Mouse (Mus musculus): ENCODE measurements around the gene P2rx1. TPM values are rescaled to one million over a fixed set of nuclear protein-coding genes. Genes with fewer than 3 reads are reported as not detected.

P2rx1 gene
- total RNA-seq, 2 experiments from 2014 or later = 0.28 to 1.0 TPM

DNA sequence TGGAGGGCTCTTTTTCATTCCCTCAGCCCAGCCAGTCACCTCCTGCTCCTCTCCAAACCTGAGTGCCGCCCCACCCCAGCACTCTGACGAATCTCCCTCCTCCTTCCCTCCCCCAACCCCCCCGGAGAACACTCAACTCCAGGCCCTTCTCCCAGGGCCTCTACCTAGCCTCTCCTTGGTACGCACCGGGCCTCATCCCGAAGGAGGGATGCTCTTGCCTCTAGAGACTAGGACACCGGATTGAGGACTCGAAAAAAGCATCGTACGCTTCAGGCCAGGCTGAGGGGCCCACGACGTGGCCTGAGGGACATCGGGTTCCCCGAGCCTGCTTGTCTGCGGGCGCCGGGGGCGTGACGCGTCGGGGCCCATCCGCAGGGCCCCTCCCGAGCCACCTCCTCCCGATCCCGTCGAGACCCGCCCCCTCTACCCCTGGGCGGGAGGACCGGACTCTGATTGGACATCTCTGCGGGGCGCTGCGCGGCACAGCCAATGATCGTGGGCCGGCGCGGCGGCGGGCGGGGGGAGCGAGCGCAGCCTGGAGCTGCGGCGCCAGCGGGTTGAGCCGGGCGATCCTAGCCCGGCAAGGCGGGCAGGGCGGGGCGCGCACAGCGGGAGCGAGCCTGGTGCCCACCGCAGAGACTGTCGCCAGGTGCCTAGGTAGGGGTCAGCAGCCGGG lies 19.7 kb downstream of the P2rx1 start, which contains the start of gene Camkk1:
Gene Camkk1 (plus strand): TSS at position 538 of the 676 bp plus-strand sequence.
- intact Hi-C loops (cut with DNase I) = loop anchor here (5.0 kb wide), 1 partner anchor 451 kb away; no protein-coding TSS in a partner anchor
- peak; percentile 94 to 96 for DNase-seq (ENCODE audit: low spot score in 2 of 2)

DNA sequence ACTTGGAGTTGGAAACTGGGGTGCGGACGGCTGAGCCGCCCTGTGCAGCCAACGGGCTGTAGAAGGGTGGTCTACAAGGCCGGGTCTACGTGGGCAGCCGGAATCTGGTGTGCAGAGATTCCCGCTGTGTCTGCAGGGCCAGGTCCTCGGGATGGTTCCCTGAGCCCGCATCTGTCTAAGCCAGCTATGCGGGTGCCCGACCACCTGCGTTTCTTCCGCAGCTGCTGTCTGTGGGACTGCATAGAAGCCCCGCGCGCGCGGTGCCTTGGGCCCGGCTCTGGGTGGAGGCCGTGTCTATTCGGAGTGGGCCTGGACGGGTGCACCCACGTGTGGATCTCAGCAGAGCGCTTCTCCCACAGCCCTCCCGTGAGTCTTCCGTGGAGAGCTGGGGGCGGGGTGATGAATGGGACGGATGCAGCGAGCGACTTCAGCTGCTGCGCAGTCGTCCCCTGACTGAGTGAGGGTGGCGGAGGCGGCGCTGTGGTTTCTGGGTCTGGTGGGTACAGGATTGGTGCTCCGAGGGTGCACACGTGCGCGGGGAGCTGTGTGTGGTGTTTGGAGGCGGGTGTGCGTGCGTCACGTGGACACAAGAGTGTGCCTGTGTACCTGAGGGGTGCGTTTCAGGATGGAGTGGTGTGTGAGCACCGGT lies 20.4 kb downstream of the P2rx1 start:
- peak; percentile 81 to 86 for DNase-seq (ENCODE audit: low spot score in 2 of 2)
- intact Hi-C loops (cut with DNase I) = loop anchor here (5.0 kb wide), 1 partner anchor 452 kb away; no protein-coding TSS in a partner anchor

DNA sequence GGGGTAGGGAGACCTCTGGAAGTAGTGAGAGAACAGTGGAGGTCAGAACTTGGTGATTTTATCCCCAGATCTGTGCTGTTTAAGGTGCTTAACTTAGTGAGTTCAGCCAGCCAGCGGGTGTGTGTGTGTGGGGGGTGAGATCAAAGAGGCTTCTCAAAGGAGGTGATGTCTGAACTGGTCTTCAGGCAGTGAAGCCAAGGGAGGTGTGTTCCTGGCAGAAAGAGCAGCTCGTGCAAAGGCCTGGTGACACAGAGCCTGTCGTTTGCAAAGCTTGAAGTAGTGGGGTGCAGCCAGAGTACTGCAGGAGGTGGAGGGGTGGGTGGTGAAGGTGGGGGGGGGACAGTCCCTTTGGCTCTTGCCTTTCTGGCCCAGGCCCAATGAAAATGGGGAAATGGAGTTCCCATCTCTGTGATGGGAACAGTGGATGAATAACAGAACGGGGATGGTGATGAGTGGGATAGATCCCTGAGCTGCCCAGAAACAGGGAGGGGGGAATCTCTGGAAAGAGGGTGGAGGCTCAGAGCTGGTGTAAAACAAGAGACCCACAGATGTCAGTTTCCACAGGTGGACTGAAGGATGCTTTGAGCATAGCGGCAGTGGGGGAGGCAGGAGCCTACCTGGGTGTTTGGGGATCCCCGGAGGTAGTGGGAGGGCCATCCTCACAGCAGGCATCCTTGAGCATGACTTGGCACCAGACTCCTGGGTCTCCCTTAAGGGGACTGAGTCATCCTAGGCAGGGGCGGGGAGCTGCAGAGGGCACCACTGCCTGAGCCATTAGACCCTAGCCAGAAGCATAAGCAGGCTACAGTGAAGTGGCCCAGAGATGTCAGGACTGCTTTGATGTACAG lies 22.3 kb downstream of the P2rx1 start:
- peak; percentile 29 to 78 for DNase-seq (ENCODE audit: low spot score in 2 of 2)
- intact Hi-C loops (cut with DNase I) = loop anchor here (5.0 kb wide), 1 partner anchor 414 kb away; the partner anchor contains the start of gene Ube2g1

DNA sequence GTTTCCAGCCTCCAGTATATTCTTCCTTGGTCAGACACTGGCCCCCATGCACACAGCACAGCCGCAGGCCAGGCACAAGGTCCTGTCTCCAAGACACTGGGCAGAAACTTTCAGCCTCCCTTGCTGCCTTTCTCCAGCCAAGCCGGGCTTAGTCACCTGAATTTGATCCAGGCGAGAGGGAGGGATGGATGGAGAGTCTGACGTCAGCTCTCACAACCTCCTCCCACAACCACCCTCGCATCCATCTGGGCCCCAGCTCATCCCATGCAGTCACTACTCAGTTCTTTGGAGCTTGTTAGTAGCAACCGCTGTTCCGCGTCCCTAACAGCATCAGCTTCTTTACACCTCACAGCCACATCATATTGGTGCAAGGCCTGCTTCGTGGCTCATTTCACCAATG lies 24.2 kb downstream of the P2rx1 start:
- intact Hi-C loops (cut with DNase I) = loop anchor here (5.0 kb wide), 1 partner anchor 416 kb away; the partner anchor contains the start of gene Ube2g1
- peak; percentile 81 to 98 for DNase-seq (ENCODE audit: low spot score in 2 of 2)

DNA sequence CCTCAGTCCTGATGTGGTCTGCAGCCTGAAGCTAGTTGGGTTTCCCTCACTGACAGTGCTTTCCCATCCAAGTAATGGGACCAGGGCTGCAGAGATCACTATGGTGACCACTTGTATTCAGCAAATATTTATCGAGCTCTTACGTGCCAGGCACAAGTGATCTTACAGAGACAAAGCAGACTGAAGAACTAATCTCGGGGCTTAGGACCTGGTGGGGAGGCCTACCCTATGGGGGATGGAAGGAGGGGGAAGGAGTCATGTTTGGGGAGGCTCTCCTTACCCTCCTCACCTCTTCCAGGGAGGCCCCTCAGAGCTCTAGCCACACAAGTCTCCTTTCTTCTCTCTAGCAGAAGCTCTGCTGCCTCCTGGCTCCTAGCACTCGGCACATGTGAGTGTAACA lies 24.9 kb downstream of the P2rx1 start:
- intact Hi-C loops (cut with DNase I) = loop anchor here (5.0 kb wide), 1 partner anchor 417 kb away; the partner anchor contains the start of gene Ube2g1
- DNase-seq (ENCODE audit: low spot score in 2 of 2) = no peak

DNA sequence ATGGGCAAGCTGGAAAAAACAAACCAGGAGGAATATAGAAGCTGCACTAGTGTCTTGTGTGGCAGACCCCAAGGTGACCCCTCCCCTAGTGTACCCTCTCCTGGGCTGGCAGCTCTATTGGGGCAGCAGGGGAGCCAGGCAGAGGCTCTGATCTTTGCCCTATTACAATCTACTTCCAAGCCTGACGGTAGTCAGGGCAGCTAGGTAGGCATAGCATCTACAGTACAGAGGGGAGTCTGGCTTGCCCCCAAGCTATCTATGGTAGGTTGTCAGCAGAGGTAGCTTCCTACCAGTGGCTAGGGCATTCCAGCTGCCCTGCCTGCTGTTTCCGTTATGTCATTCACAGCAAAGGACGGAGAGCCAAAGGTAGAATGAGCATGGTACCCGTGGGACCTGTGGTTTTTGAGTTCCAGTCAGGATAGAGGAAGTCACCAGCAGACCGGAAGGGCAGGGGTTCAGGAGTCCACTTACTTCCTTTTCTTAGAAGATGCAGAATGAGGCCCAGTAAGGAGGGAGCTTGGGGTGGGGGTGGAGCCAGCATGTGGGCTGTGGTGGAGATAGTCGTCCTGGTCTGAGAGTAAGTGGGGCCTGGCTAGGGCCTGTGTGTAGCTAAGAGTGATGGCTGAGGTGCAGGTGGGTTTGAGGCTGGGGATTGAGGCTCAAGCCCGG lies 25.5 kb downstream of the P2rx1 start:
- DNase-seq (ENCODE audit: low spot score in 2 of 2) = peak in 1 of 2 experiments; percentile 18
- intact Hi-C loops (cut with DNase I) = loop anchor here (5.0 kb wide), 1 partner anchor 417 kb away; the partner anchor contains the start of gene Ube2g1

DNA sequence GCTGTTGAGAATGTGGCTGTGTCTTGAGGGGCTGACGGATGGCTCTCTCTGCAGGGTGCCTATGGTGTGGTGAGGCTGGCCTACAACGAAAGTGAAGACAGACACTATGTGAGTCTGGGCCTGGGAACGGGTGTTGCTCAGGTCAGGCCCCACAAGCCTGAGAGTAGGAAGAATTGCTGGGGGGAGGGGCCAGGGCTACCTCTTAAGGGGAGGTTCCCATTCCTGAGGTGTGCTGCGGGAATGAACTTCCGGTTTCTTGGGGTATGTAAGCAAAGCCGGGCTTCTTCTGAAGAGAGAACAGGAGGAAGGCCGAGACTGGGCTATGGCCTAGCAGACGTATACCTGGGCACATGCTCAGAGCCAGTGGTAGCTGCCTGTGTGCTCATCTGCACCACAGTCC lies 28.1 kb downstream of the P2rx1 start:
- no peak for DNase-seq (ENCODE audit: low spot score in 2 of 2)

DNA sequence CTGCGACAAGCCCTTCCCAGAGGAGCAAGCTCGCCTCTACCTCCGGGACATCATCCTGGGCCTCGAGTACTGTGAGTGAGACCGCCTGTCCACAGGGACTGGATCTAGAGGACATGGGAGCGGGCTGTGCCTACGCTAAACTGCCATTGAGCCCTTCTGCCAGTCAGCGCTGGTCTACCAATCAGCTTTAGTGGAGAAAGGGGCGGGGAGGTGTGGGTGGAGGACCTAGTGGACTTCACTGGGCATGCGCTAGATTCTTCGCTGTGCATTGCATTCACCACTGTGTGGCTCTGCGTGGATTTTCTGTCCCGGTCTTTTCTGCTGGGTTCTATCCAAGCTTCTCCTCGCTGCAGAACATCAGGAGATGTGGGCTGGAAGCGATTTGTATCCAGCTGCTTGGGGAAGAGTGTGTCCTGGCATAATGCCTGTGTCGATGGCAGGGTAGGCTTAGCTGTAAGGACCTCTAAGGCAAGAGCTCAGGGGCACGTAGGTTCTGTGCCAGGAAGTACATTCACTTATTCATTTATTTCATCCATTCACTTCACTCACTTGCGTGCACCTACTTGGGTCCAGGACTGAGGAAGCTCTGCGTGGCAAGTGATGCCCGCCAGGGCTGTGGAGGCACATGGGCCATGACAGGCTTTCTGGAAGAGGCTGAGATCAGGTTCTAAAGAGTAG lies 32.1 kb downstream of the P2rx1 start:
- peak; percentile 87 to 98 for DNase-seq (ENCODE audit: low spot score in 2 of 2)
- intact Hi-C loops (cut with DNase I) = no loop called here

More for the DNA sequence above, 28.1 kb downstream of the P2rx1 start:
- intact Hi-C loops (cut with DNase I) = no loop called here

DNA sequence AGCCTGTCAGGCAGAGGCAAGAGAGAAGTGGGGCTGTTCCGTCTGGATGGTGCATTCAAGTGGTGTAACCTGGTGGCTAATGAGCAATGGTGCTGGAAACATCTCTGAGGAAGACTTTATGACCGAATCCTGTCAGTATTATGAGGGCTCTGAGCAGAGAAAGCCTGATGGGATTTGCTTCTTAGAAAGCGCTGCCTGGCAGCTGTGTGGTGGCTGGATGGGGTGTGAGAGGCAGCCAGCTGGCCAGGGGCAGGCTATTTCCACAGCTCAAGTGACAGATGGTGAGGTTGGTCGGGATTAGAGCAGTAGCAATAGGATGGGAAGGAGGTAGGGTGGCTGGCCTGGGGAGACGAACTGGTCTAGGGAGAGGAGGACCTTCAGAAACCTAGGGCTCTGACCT lies 32.6 kb downstream of the P2rx1 start:
- intact Hi-C loops (cut with DNase I) = no loop called here
- DNase-seq (ENCODE audit: low spot score in 2 of 2) = no peak

DNA sequence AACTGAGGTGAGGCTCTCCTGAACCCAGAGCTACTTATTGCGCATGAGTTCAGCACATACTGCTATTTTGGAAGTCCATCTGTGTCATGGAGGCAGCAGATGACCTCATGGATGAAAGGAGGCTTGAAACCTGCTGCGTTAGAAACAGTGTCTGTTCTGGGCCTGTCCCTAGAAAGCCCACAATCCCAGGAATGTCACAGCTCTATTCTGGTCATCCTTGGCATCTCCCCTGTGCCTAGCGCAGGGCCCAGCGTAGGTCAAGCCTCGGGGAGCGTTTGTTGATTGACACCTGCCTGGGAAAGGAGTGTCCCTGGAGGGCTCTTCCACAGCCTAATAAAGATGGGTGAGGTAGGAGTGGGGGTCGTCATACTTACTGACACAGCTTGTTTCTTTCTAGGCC lies 37.2 kb downstream of the P2rx1 start:
- no peak for DNase-seq (ENCODE audit: low spot score in 2 of 2)
- intact Hi-C loops (cut with DNase I) = no loop called here

DNA sequence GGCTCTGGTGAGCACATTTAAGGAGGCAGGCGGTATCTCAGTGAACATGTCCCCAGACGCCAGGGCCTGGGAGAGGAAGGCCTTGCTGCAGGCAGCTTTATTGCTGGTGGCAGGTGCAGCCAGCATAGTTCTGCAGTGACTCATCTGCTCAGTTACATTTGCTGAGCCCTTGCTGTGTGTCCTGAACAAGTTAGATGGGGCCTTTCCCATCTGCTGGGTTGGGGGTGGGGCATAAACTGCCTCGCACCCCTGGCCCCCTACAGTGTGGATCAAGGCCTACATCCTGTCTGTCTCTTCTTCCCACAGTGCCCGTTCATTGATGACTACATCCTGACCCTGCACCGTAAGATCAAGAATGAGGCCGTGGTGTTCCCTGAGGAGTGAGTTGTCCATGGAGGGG lies 38.0 kb downstream of the P2rx1 start:
- intact Hi-C loops (cut with DNase I) = no loop called here
- no peak for DNase-seq (ENCODE audit: low spot score in 2 of 2)

DNA sequence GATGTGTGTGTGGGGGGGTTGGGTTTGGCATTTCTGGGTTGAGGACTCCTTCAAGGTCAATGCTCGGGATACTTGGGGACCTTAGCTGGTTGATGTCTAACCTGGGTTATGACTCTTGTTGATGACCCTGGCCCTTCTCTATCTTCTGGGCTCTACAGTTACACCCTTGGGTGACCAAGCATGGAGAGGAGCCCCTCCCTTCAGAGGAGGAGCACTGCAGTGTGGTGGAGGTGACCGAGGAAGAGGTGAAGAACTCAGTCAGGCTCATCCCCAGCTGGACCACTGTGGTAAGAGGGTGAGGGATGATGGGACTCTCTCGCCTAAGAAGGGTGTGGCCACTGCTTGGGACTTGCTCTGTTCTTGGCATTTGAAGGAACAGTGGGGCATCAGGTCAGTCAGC lies 38.8 kb downstream of the P2rx1 start:
- intact Hi-C loops (cut with DNase I) = no loop called here
- DNase-seq (ENCODE audit: low spot score in 2 of 2) = no peak

DNA sequence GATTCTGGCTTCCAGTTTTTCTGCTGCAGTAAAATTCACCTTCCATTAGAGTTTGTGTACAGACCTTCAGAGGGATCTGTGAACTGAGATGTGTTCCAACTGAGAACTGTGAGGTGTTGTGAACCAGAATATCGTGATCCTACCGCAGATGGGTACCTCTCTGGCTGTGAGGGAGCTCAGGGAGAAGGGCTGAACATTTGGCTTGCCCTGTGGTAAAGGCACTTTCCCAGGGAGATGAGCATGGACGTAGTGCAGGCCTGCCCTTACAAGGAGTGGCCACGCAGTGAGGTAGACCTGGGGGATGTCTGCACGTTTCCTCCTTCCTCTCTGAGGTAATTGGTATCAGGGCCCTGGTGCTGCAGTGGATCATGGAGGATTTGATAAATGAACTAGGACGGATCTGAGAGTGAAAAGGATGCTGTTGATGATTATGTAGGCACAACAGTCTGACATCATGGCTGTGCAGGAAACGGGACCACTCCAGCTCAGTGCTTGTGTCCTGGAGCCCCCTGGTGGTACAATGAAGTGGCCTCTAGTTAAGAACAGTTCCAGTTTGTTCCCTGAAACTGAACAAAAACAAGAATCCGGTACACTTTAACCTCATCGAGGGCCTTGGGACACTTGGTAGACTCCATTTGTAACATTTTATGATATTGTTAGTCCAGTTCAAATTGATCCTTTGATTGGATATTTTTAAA lies 40.3 kb downstream of the P2rx1 start:
- peak; percentile 54 to 57 for DNase-seq (ENCODE audit: low spot score in 2 of 2)
- intact Hi-C loops (cut with DNase I) = loop anchor here (1.0 kb wide), 1 partner anchor 33 kb away; no protein-coding TSS in a partner anchor

DNA sequence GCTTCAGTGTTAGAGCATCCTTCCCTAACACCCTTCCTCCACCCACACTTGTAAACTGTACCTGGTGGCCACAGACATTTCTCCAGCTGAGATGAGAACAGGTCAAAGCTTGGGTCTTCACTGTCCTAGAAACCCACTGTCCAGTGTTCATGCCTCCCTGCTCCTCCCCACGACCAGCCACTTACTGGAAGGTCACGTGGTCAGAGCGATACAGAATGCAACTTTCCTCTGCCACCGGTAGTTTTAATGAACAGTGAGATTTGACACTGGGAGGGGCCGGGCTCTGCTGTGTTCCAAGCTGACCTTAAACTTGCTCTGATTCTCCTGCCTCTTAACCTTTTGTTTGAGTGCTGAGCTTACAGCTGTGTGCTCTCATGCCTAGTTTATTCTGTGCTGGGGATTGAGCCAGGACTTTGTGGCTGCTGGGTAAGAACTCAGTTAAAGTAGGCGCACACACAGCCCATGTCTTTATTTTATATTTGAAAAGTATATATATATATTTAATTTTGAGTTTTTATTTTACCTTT lies 45.4 kb downstream of the P2rx1 start:
- intact Hi-C loops (cut with DNase I) = no loop called here
- no peak for DNase-seq (ENCODE audit: low spot score in 2 of 2)

DNA sequence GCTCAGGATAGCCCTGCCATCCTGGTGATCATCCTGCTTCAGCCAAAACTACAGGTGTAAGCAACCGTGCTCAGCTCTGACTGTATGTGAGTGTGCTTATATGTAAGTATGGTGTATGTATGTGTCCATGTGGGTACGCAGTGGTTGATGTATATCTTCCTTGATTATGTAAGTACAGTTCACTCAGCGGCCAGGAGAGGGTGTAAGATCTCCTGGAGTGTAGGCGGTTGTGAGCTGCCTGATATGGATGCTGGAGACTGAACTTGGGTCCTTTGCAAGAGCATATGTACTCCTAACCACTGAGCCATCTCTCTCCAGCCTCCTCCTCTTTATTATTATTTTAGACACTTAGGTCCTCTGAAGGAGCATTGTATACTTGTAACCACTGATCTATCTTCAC lies 45.9 kb downstream of the P2rx1 start:
- intact Hi-C loops (cut with DNase I) = loop anchor here (5.0 kb wide), 1 partner anchor 117 kb away; no protein-coding TSS in a partner anchor
- DNase-seq (ENCODE audit: low spot score in 2 of 2) = no peak

DNA sequence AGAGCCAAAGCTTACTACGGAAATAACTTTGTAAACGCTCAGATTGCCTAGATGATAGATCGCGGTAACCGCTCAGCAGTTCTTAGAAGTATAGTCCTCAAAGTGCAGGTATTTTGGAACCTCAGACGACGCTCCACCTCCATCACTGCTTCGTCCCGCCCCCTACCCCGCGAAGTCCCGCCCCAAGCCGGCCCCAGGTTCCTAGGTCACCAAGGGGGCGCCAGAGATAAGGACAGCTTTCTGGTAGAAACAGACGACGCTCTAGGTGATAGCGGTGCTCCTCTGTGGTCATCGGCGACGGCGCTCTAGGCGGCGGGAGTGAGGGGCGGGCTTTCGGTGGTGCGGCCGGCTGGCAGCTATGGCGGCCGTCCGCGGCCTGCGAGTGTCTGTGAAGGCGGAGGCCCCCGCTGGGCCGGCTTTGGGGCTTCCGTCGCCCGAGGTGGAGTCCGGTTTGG lies 48.7 kb downstream of the P2rx1 start, which contains the start of gene Ncbp3:
Gene Ncbp3 (plus strand): TSS at position 242 of the 455 bp plus-strand sequence.
- intact Hi-C loops (cut with DNase I) = loop anchor here (5.0 kb wide), 1 partner anchor 120 kb away; no protein-coding TSS in a partner anchor
- DNase-seq (ENCODE audit: low spot score in 2 of 2) = peak; percentile 94 to 97

DNA sequence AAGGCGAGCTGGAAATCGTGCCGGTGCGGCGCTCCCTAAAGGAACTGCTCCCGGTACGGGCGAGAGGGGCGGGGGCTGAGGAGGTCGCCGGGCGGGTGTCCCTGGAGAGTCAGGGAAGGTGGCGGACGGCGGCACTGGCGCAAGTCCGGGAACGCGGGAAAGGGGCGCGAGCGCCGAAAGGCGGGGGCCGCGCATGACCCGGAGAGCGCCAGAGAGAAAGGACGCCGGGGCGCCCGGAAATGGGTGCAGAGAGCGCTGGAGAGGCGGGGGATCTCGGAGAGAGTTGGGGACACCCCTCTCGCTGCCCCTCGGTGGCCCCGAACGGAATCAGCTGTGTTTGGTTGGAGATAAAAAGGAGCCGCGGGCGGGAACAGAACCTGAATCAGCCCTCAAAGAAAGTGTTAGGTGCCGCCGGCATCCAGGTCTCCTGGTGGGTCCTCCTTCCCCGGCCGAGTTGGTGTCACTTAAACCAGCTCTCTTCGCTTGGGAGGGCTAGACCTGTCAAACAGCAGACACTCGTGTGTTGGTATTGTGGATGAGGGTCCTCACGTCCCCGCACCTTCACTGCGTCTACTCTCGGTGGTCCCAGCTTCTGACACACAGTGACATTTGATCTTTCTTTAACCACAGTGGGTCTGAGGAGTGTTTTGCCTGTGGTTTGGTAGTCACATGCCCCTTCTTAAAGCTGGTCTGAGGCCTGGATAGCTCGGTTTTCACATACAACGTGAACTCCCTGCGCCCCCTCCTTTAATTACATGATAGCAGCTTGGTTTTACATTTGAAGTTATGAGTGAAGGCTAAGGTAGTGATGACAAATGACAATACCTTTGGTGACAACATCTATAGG lies 49.4 kb downstream of the P2rx1 start:
- intact Hi-C loops (cut with DNase I) = loop anchor here (5.0 kb wide), 1 partner anchor 121 kb away; no protein-coding TSS in a partner anchor
- no peak for DNase-seq (ENCODE audit: low spot score in 2 of 2)
